Mouse (Mus musculus): ENCODE data around the gene Exosc6. TPM values are rescaled to one million over a fixed set of nuclear protein-coding genes. Genes with fewer than 3 reads are reported as not detected.

Exosc6 gene
- polyA plus RNA-seq, 1 experiment = not detected

- no peaks in the 10 kb centered on the region for H3K27me3 ChIP-seq (ENCODE audit: control insufficient read depth, insufficient read depth, low read length)
- TF ChIP-seq POLR2A (IDR thresholded peaks at IDR 0.05; ENCODE audit: control insufficient read depth, low read depth, low read length) = no peak
- no peak for TF ChIP-seq CTCF (IDR thresholded peaks at IDR 0.05; ENCODE audit: control insufficient read depth, insufficient read depth, insufficient replicate concordance, low read depth, low read length)
- H3K27ac ChIP-seq (ENCODE audit: control insufficient read depth, insufficient read depth, low read depth, low read length) = no peak overlapping the region
Observed at GRCm38 (mm10) chr8:111049106-111049505, 7.0 kb upstream of the Exosc6 start.

GRCm38 (mm10) chr8:111053827-111054518 lies 2.2 kb upstream of the Exosc6 start:
- Histone ChIP-seq H3K36me3 (ENCODE audit: control insufficient read depth, insufficient read depth, low read length) (peaks cover 2% of the 10 kb centered on the region), H3K27ac (ENCODE audit: control insufficient read depth, insufficient read depth, low read depth, low read length) (no peak overlapping the region), H3K4me1 (ENCODE audit: control insufficient read depth, insufficient read depth, low read length) (peaks cover 6% of the 10 kb centered on the region), H3K27me3 (ENCODE audit: control insufficient read depth, insufficient read depth, low read length) (no peaks in the 10 kb centered on the region), H3K4me3 (ENCODE audit: control insufficient read depth, low read depth, low read length) (no peak overlapping the region)
- TF ChIP-seq CTCF (IDR thresholded peaks at IDR 0.05; ENCODE audit: control insufficient read depth, insufficient read depth, insufficient replicate concordance, low read depth, low read length) = no peak
- TF ChIP-seq POLR2A (IDR thresholded peaks at IDR 0.05; ENCODE audit: control insufficient read depth, low read depth, low read length) = no peak

More at GRCm38 (mm10) chr8:111049106-111049505, 7.0 kb upstream of the Exosc6 start:
- Histone ChIP-seq H3K36me3 (ENCODE audit: control insufficient read depth, insufficient read depth, low read length) (peaks cover 6% of the 10 kb centered on the region), H3K4me3 (ENCODE audit: control insufficient read depth, low read depth, low read length) (no peak overlapping the region), H3K4me1 (ENCODE audit: control insufficient read depth, insufficient read depth, low read length) (no peaks in the 10 kb centered on the region)

GRCm38 (mm10) chr8:111055031-111055634 lies 1.0 kb upstream of the Exosc6 start:
- TF ChIP-seq POLR2A (IDR thresholded peaks at IDR 0.05; ENCODE audit: control insufficient read depth, low read depth, low read length) = no peak
- no peak for TF ChIP-seq CTCF (IDR thresholded peaks at IDR 0.05; ENCODE audit: control insufficient read depth, insufficient read depth, insufficient replicate concordance, low read depth, low read length)
- Histone ChIP-seq H3K27me3 (ENCODE audit: control insufficient read depth, insufficient read depth, low read length) (no peaks in the 10 kb centered on the region), H3K4me1 (ENCODE audit: control insufficient read depth, insufficient read depth, low read length) (peaks cover 6% of the 10 kb centered on the region), H3K27ac (ENCODE audit: control insufficient read depth, insufficient read depth, low read depth, low read length) (no peak overlapping the region), H3K36me3 (ENCODE audit: control insufficient read depth, insufficient read depth, low read length) (peaks cover 2% of the 10 kb centered on the region), H3K4me3 (ENCODE audit: control insufficient read depth, low read depth, low read length) (no peak overlapping the region)

GRCm38 (mm10) chr8:111055661-111056060 lies 478 bp upstream of the Exosc6 start:
- TF ChIP-seq CTCF (IDR thresholded peaks at IDR 0.05; ENCODE audit: control insufficient read depth, insufficient read depth, insufficient replicate concordance, low read depth, low read length) = no peak
- TF ChIP-seq POLR2A (IDR thresholded peaks at IDR 0.05; ENCODE audit: control insufficient read depth, low read depth, low read length) = no peak
- Histone ChIP-seq H3K36me3 (ENCODE audit: control insufficient read depth, insufficient read depth, low read length) (no peaks in the 10 kb centered on the region; the same call in 1 of the 2 replicates), H3K27me3 (ENCODE audit: control insufficient read depth, insufficient read depth, low read length) (no peaks in the 10 kb centered on the region), H3K4me1 (ENCODE audit: control insufficient read depth, insufficient read depth, low read length) (peaks cover 6% of the 10 kb centered on the region), H3K4me3 (ENCODE audit: control insufficient read depth, low read depth, low read length) (no peak overlapping the region), H3K27ac (ENCODE audit: control insufficient read depth, insufficient read depth, low read depth, low read length) (no peak overlapping the region)

- H3K36me3 ChIP-seq (ENCODE audit: control insufficient read depth, insufficient read depth, low read length) = no peaks in the 10 kb centered on the region; the same call in 1 of the 2 replicates
- H3K4me1 ChIP-seq (ENCODE audit: control insufficient read depth, insufficient read depth, low read length) = peaks cover 10% of the 10 kb centered on the region
- no peaks in the 10 kb centered on the region for H3K27me3 ChIP-seq (ENCODE audit: control insufficient read depth, insufficient read depth, low read length)
- peak overlapping the region; percentile 86 for H3K4me3 ChIP-seq (ENCODE audit: control insufficient read depth, low read depth, low read length)
- peak overlapping the region; percentile 78 for H3K27ac ChIP-seq (ENCODE audit: control insufficient read depth, insufficient read depth, low read depth, low read length)
- TF ChIP-seq POLR2A (IDR thresholded peaks at IDR 0.05; ENCODE audit: control insufficient read depth, low read depth, low read length) = no peak
- no peak for TF ChIP-seq CTCF (IDR thresholded peaks at IDR 0.05; ENCODE audit: control insufficient read depth, insufficient read depth, insufficient replicate concordance, low read depth, low read length)
Observed at GRCm38 (mm10) chr8:111056691-111057293, 653 bp downstream of the Exosc6 start.

- no peak for TF ChIP-seq POLR2A (IDR thresholded peaks at IDR 0.05; ENCODE audit: control insufficient read depth, low read depth, low read length)
- no peak for TF ChIP-seq CTCF (IDR thresholded peaks at IDR 0.05; ENCODE audit: control insufficient read depth, insufficient read depth, insufficient replicate concordance, low read depth, low read length)
- Histone ChIP-seq H3K4me1 (ENCODE audit: control insufficient read depth, insufficient read depth, low read length) (peaks cover 15% of the 10 kb centered on the region), H3K36me3 (ENCODE audit: control insufficient read depth, insufficient read depth, low read length) (no peaks in the 10 kb centered on the region), H3K27me3 (ENCODE audit: control insufficient read depth, insufficient read depth, low read length) (no peaks in the 10 kb centered on the region), H3K4me3 (ENCODE audit: control insufficient read depth, low read depth, low read length) (no peak overlapping the region), H3K27ac (ENCODE audit: control insufficient read depth, insufficient read depth, low read depth, low read length) (no peak overlapping the region)
Observed at GRCm38 (mm10) chr8:111058946-111059572, 2.9 kb downstream of the Exosc6 start.

GRCm38 (mm10) chr8:111061688-111062071 lies 5.5 kb downstream of the Exosc6 start:
- H3K27ac ChIP-seq (ENCODE audit: control insufficient read depth, insufficient read depth, low read depth, low read length) = no peak overlapping the region
- H3K4me1 ChIP-seq (ENCODE audit: control insufficient read depth, insufficient read depth, low read length) = peaks cover 15% of the 10 kb centered on the region
- H3K4me3 ChIP-seq (ENCODE audit: control insufficient read depth, low read depth, low read length) = peak overlapping the region; percentile 76
- H3K36me3 ChIP-seq (ENCODE audit: control insufficient read depth, insufficient read depth, low read length) = no peaks in the 10 kb centered on the region
- TF ChIP-seq CTCF (IDR thresholded peaks at IDR 0.05; ENCODE audit: control insufficient read depth, insufficient read depth, insufficient replicate concordance, low read depth, low read length) (no peak), POLR2A (IDR thresholded peaks at IDR 0.05; ENCODE audit: control insufficient read depth, low read depth, low read length) (no peak)
- H3K27me3 ChIP-seq (ENCODE audit: control insufficient read depth, insufficient read depth, low read length) = no peaks in the 10 kb centered on the region

All from testis, adult 2 months (tissue).